Mouse (Mus musculus) erythroblast, embryonic 14.5 days (primary cell): ENCODE measurements around the gene Prepl. TPM values are rescaled to one million over a fixed set of nuclear protein-coding genes. Genes with fewer than 3 reads are reported as not detected.

Experiments used
- H3K27me3 ChIP-seq: 2 replicates; pipeline ENCODE4 v1.6.1; 2012; ENCODE audit warnings: inconsistent platforms; ENCODE audit not compliant: control insufficient read depth
- H3K36me3 ChIP-seq: 2 replicates; pipeline ENCODE4 v1.6.1; 2012; ENCODE audit warnings: mild to moderate bottlenecking, inconsistent platforms; ENCODE audit not compliant: control insufficient read depth
- H3K4me1 ChIP-seq: 2 replicates; pipeline ENCODE4 v1.6.1; 2012; ENCODE audit warnings: inconsistent platforms; ENCODE audit not compliant: control insufficient read depth
- H3K4me3 ChIP-seq: replicated peaks from 2 replicates; pipeline ENCODE3; 2012; ENCODE audit warnings: moderate library complexity, mild to moderate bottlenecking, inconsistent platforms
- H3K9me3 ChIP-seq: 2 replicates; pipeline ENCODE4 v1.6.1; 2012; ENCODE audit warnings: low read length, inconsistent platforms, mixed read lengths; ENCODE audit not compliant: control insufficient read depth
- GATA1 ChIP-seq: IDR thresholded peaks from 2 replicates; pipeline ENCODE4 v1.6.1; 2012; ENCODE audit warnings: low read length, inconsistent platforms, mixed read lengths
- TAL1 ChIP-seq: IDR thresholded peaks from 3 replicates; pipeline ENCODE4 v1.6.1; 2012; ENCODE audit warnings: low read length, inconsistent platforms, mixed read lengths
- polyA plus RNA-seq: library from polyadenylated mRNA; stranded (reverse); fragments of >175 nt; gene quantifications from 2 replicates; pipeline ENCODE4 v1.2.3, GENCODE M21; 2012

Prepl gene
- polyA plus RNA-seq, result 0.04 and 0.05 TPM in 2 replicates

DNA sequence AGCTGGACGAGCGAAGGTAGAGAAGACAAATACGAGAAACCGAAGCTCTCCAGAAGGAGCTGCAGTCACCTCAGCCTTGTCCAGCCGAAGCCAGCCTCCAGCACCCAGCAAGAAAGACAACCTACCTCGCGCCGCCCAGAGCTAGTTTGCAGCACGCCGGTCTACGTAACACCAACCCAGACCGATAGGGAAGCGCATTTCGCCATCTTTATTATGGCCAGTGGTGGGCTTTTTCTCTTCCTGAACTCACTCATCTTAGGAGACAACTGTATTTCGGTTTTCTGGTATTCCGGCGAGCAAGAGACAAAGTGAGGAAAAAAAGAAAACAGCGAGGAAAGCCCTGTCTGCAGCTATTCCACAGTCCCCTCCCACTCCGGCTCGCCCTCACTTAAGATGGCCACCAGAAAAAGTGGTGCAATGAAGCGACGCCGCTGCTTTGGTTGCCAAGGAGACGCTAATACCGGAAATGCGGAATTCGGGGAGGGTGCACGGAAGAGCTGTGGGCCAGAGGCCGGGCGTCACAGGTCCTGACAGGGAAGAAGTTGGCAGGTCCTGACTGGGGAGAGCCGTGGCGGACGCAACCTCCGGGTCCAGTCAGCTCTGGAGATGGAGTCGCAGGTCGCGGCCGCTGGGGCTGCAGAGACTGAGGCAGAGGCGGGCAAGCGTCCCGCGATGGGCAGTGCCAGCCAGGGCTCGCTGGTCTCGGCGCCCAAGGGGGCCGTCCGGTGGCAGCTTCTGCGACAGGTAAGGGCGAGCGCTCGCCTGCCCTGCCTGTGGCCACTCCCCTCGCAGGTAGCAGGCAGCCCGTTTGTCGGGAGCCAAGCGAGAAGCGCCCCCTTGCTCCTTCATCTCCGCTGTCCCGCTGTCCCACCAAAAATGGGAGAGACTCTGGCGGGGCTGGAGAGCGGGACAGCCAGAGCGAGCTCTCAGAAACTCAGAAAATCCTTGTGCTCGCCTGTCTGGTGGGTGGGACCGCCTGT lies at the start of gene Prepl, which contains the start of gene Camkmt:
Prepl (minus strand) TSS at position 122 of the 980 bp plus-strand sequence.
Camkmt (plus strand) TSS at position 433 of the 980 bp plus-strand sequence.
- H3K4me1 ChIP-seq, result peaks cover 35% of the 10 kb centered on the region
- no peak for TF ChIP-seq GATA1
- no peak for TF ChIP-seq TAL1
- H3K9me3 ChIP-seq, result no peaks in the 10 kb centered on the region

GRCm38 (mm10) chr17:85138393-85138792 lies 48.4 kb upstream of the Prepl start:
- Histone ChIP-seq H3K4me3 (no peak overlapping the region), H3K9me3 (no peaks in the 10 kb centered on the region), H3K27me3 (no peaks in the 10 kb centered on the region), H3K4me1 (no peaks in the 10 kb centered on the region), H3K36me3 (no peaks in the 10 kb centered on the region)
- TF ChIP-seq TAL1, result no peak
- TF ChIP-seq GATA1, result no peak

More for the DNA sequence above, at the start of gene Prepl, which contains the start of gene Camkmt:
- Histone ChIP-seq H3K27me3 (no peaks in the 10 kb centered on the region), H3K36me3 (no peaks in the 10 kb centered on the region; the same call in 1 of the 2 replicates), H3K4me3 (peak within 1 kb of the TSS; percentile 93)

DNA sequence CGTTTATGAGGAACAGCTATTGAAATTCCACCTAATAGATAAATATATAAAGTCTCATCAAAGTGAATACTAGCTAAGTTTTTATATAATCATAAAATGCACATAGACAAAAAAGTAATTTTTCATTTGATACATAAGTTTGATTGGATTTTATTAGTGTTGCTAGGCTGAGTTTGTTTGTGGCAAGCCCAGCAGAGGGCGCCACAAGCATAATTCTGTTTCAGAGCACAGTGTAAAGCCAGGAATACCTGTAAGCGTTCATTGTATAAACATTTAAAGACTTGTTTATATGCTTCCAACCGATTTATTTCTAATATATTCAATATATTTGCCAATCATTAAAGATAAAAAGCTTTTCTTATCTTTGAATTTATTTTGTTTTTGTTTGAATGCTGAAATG lies 26.6 kb upstream of the Prepl start:
- no peaks in the 10 kb centered on the region for H3K27me3 ChIP-seq
- no peaks in the 10 kb centered on the region for H3K36me3 ChIP-seq
- TF ChIP-seq TAL1 (no peak), GATA1 (no peak)
- no peaks in the 10 kb centered on the region for H3K4me1 ChIP-seq
- no peaks in the 10 kb centered on the region for H3K9me3 ChIP-seq
- H3K4me3 ChIP-seq, result no peak overlapping the region

DNA sequence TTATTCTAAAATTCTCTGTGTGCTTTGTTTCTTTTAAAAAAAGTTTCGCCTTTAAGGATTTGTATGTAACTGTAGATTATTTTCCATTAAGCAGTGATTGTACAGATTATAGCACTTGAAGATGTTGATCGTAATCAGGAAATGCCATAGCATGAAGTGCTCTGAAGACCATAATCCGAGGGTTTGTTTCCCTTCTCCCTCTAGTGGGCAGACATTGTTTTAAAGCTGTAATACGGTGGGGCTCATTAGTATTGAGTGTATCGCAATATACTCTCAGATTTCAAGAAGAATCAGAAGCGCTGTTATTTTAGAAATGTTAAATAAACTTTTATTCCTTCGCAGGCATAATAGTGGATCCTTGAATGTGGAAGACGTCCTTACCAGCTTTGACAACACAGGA lies 23.4 kb upstream of the Prepl start:
- Histone ChIP-seq H3K36me3 (no peaks in the 10 kb centered on the region), H3K4me3 (no peak overlapping the region)

GRCm38 (mm10) chr17:85110640-85111039 lies 20.6 kb upstream of the Prepl start:
- H3K27me3 ChIP-seq, result no peaks in the 10 kb centered on the region
- H3K36me3 ChIP-seq, result no peaks in the 10 kb centered on the region
- no peaks in the 10 kb centered on the region for H3K4me1 ChIP-seq
- H3K9me3 ChIP-seq, result peaks cover 3% of the 10 kb centered on the region
- H3K4me3 ChIP-seq, result no peak overlapping the region
- TF ChIP-seq TAL1 (no peak), GATA1 (no peak)

More for the DNA sequence above, 23.4 kb upstream of the Prepl start:
- Histone ChIP-seq H3K4me1 (no peaks in the 10 kb centered on the region), H3K27me3 (no peaks in the 10 kb centered on the region), H3K9me3 (peaks cover 3% of the 10 kb centered on the region)
- no peak for TF ChIP-seq TAL1
- TF ChIP-seq GATA1, result no peak

DNA sequence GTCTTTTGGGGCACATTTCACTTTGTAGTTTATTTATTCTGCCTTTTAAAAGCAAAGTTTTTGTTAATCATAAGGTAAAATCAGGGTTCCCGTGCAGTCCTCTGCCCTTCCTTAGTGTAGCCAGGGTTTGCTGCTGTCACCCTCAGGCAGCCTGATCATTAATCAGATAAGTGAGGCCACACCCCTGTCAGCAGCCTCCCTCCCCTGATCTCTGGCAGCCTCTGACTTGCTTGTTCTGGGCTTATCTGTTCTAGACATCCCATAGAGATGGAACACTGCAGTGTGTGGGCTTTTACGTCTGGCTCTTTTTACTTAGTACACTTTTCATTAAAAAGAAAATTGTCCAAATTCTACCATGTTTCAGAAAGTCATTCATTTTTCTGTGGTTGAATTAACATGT lies 13.3 kb upstream of the Prepl start:
- TF ChIP-seq GATA1, result no peak
- TF ChIP-seq TAL1, result no peak
- Histone ChIP-seq H3K4me1 (peaks cover 30% of the 10 kb centered on the region), H3K9me3 (peaks cover 10% of the 10 kb centered on the region), H3K27me3 (no peaks in the 10 kb centered on the region; the same call in 1 of the 2 replicates), H3K36me3 (peaks cover 19% of the 10 kb centered on the region), H3K4me3 (no peak overlapping the region)

GRCm38 (mm10) chr17:85101751-85102150 lies 11.7 kb upstream of the Prepl start:
- Histone ChIP-seq H3K4me3 (no peak overlapping the region), H3K9me3 (peaks cover 18% of the 10 kb centered on the region), H3K36me3 (peaks cover 30% of the 10 kb centered on the region), H3K27me3 (no peaks in the 10 kb centered on the region; the same call in 1 of the 2 replicates), H3K4me1 (peaks cover 34% of the 10 kb centered on the region)
- TF ChIP-seq GATA1 (no peak), TAL1 (no peak)

GRCm38 (mm10) chr17:85100232-85100631 lies 10.2 kb upstream of the Prepl start:
- TF ChIP-seq TAL1 (no peak), GATA1 (no peak)
- H3K36me3 ChIP-seq, result peaks cover 33% of the 10 kb centered on the region

GRCm38 (mm10) chr17:85098677-85099323 lies 8.8 kb upstream of the Prepl start:
- Histone ChIP-seq H3K9me3 (peaks cover 18% of the 10 kb centered on the region), H3K27me3 (no peaks in the 10 kb centered on the region; the same call in 1 of the 2 replicates), H3K36me3 (peaks cover 33% of the 10 kb centered on the region), H3K4me1 (peaks cover 33% of the 10 kb centered on the region), H3K4me3 (no peak overlapping the region)
- TF ChIP-seq GATA1, result no peak
- no peak for TF ChIP-seq TAL1

More at GRCm38 (mm10) chr17:85100232-85100631, 10.2 kb upstream of the Prepl start:
- Histone ChIP-seq H3K4me3 (no peak overlapping the region), H3K27me3 (no peaks in the 10 kb centered on the region; the same call in 1 of the 2 replicates), H3K4me1 (peaks cover 36% of the 10 kb centered on the region), H3K9me3 (peaks cover 18% of the 10 kb centered on the region)
